Mouse (Mus musculus) left cerebral cortex, postnatal 10 days (tissue): ENCODE measurements at regions not wholly inside any gene's neighbourhood (a gene's known extent, or its start where the extent isn't known, plus 50 kb on each side); places are given as distances from the start of the nearest gene placed in this dataset.

Source experiments
- DNase-seq, 2 experiments: peaks; one replicate each; pipeline ENCODE4 v3.0.0; 2021 to 2022; ENCODE audit warnings: low spot score in 2 of 2, mixed read lengths in 1 of 2; ENCODE audit errors: extremely low spot score in 1 of 2
- intact Hi-C: fragments of 180-260 bp; cut with DNase I; formaldehyde crosslinking; loops from one replicate; pipeline ENCODE4 v1.15.1; 2025

DNA sequence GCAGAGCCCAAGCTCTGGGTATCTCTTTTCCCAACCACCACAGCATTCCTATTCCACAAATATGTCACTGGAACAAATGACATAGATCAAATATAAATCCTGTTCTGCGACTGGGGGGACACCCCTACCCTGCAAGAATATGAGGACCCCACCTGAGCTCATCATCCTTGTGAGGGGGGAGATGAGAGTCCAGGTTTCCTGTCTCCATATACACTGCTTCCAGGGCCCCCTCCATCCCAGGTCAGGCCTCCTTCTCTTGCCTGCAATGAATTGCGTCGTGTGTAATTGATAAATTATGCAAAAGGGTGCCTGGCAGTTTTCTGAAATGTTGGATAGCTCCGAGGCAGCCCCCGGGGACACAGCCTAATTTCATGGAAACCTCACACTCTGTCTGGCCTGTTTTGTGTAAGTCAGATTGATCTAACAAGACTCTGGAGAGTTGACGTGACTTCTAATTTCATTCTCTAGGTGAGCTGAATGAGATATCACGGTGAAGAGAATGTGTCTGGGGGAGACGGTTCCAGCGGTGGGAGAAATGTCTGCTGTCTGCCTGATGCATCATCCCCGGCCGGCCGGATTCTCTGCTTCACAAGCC, 110.3 kb upstream of the Tle3 start:
- no peak for DNase-seq
- intact Hi-C loops, result no loop called here

- DNase-seq, result no peak
- intact Hi-C loops, result no loop called here
These were observed 108.8 kb upstream of the Tle3 start for GRCm38 (mm10) chr9:61263335-61263734.

DNA sequence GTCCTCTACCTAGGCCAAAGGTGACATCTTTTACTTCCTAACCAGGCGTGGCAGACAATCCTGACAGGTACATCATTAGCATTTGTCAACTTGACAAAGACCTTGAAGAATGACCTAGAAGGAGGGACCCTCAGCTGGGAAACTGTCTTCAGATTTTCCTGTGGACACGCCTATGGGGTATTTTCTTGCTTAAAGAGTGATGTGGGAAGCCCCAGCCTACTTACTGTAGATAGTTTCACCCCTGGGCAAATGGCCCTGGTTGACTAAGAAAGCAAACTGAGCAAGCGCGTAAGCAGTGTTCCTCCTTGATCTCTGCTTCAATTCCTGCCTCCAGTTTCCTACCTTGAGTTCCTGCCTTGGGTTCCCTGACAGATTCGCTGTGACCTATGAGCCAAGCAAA, 106.7 kb upstream of the Tle3 start:
- DNase-seq, result no peak
- intact Hi-C loops, result no loop called here

DNA sequence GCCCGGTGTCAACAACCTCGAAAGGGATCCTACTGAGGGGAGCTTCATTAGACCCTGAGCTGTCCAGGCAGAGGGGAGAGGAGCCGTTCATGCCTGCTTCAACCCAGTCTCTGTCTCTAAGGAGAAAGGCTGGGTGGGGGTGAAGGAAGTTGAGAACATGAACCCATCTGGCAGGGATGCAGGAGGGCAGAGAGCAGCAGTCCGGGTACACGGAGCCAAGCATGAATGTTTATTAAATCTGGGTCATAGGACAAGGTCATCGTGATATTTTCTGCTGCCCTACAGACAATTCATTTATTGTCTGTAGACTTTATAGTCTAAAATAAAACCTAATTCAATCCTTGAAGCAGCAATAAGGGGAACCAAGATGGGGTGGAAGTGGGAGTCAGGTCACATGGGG, 105.2 kb upstream of the Tle3 start:
- DNase-seq, result no peak
- intact Hi-C loops, result no loop called here

DNA sequence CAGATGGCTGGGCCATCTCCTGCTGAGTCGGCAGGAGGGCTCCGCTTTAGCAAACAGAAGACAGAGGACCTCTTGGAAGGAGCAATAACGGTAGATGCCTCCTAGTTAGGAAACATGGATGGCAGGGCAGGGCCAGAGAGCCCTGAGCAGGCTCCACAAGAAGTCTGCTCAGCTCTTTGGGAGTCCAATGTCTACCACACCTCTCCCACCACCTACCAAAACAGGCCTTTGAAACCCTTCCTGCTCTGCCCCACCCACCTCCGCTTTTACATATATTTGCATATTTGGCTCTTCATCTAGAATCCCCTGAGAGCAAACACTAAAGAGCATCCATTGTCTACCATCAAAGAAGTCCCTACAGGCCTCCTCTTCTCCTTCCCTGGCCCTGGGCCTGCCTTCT, 104.6 kb upstream of the Tle3 start:
- intact Hi-C loops, result no loop called here
- DNase-seq, result no peak

DNA sequence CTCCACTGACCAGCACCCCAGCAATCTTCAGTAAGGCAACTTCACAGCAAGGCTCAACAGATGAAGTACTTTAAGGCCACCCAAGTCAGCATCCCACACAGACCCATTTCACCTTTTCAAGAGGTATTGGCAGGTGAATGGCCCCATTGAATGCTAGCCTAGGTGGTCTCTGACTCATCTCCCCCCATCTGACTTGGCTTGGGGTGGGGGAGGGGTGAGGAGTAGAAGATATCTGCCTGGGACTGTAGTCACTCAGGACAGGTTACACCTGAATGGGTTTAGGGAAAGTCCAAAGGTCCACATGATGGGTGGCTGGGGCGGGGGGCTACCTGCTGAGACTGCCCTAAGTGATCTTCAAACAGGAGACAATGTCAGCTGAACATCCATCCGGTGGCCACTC, 104.0 kb upstream of the Tle3 start:
- no peak for DNase-seq
- intact Hi-C loops, result no loop called here

DNA sequence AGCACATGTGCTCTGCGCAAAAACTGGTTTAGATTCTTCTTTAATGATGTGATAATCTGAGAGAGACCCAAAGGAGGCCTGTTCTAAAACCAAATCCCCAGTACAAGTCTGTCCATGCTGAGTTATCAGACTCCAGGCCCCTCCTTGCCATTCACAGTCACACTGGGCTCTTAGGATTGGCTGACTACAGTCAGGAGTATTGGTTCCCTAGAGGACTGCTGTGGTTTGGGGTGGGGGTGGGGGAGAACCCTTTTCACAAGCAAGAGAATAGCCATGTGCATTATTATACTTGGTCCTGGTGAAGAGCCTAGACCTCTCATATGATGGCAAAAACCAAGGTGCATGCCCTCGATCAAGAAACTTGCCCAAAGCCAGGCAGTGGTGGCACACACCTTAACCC, 103.5 kb upstream of the Tle3 start:
- intact Hi-C loops, result no loop called here
- DNase-seq, result no peak

- DNase-seq, result no peak
- intact Hi-C loops, result no loop called here
These were observed 102.9 kb upstream of the Tle3 start for GRCm38 (mm10) chr9:61269151-61269870.

- DNase-seq, result no peak
- intact Hi-C loops, result no loop called here
These were observed 100.9 kb upstream of the Tle3 start for GRCm38 (mm10) chr9:61271243-61271642.

GRCm38 (mm10) chr9:61271769-61272352, 100.3 kb upstream of the Tle3 start:
- intact Hi-C loops, result no loop called here
- DNase-seq, result no peak

GRCm38 (mm10) chr9:61274020-61274419, 98.1 kb upstream of the Tle3 start:
- DNase-seq, result no peak
- intact Hi-C loops, result no loop called here

DNA sequence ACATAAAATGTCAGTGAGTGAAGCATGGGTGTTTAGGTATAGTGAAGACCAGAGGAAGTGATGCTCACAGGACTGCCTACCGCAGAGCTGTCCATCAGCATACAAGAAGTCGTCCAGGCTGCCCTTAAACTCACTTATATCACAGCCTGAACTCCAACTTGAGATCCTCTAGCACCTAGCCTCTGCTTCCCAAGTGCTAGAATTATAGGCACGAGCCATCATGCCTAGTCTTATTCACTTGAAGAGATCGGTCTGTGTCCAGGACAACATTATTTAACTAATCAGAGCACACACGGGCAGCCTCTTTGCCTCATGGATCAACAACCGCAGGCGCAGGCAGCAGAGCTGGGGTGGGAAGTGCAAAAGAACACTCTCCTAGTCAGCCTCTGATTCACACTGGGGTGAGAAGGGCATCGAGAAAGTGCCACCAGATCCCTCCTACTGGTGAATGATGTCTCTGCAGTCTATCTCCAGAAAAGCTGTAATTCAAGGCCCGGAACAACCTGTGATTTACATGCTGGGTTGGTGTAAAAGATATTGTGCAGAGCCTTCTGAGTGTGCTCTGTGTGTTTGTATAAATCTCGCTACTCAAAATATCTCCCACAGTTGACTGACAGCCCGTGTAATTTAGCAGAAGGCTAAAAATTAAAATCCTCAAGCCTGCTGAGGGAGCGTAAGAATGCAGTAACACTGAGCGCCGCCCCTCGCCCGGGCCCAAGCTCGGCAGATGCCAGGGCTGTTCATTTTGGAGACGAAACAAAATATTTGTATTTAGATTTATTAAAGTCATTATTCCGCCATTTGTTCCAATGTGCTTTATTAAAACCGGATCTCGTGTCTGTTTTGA, 94.6 kb upstream of the Tle3 start:
- intact Hi-C loops, result loop anchor here (2.0 kb wide), 1 partner anchor 93 kb away; no protein-coding TSS in a partner anchor
- DNase-seq, result peak in 1 of 2 experiments; percentile 69

DNA sequence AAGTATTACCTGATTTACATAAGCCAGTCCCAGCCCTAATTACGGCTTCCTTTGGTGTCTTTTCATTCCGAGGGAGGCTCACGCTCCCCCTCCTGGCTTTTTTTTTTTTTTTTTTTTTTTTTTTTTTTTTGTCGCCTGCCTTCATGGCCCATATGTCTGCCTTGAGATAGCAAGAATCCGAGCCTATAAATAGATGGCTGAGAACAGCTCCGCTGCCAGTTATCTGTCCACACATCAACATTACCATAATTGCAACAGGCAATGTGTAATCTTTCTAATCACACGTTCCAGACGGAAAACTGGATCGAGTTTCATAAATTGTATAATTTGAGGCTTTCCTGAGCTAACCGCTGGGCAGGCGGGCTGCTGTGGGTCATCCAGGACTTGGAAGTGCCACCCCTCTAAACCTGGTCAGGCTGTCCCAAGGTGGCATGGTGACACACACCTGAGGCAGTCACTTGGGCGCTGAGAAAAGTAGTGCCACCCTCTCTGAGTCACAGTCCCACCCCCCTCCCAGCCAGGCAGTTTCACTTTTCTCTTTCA, 93.9 kb upstream of the Tle3 start:
- peak in 1 of 2 experiments; percentile 69 for DNase-seq
- intact Hi-C loops, result no loop called here

DNA sequence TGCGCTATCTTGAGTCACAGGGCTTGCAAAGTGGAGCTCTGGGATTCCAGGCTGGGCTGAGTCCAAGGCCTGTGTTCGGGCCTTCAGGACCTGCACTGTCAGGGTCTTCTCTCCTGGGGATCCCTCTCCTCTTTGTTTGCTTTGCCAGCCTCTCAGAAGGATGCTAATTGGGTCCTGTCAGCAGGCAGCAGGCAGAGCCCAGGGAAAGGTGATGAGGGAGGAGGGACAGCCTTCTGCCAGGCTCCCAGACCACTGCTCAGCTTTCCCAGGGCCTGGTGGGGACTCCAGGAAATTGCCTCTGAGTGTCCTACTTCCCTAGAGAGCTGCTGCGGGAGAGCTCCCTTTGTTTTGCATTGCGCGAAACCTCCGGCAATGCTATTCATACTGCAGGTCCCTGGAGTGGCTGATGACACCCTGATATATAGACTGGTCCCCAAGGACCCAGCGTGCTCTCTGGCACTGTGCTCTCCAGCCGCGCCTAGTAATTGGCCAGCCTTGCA, 93.1 kb upstream of the Tle3 start:
- no peak for DNase-seq
- intact Hi-C loops, result no loop called here

DNA sequence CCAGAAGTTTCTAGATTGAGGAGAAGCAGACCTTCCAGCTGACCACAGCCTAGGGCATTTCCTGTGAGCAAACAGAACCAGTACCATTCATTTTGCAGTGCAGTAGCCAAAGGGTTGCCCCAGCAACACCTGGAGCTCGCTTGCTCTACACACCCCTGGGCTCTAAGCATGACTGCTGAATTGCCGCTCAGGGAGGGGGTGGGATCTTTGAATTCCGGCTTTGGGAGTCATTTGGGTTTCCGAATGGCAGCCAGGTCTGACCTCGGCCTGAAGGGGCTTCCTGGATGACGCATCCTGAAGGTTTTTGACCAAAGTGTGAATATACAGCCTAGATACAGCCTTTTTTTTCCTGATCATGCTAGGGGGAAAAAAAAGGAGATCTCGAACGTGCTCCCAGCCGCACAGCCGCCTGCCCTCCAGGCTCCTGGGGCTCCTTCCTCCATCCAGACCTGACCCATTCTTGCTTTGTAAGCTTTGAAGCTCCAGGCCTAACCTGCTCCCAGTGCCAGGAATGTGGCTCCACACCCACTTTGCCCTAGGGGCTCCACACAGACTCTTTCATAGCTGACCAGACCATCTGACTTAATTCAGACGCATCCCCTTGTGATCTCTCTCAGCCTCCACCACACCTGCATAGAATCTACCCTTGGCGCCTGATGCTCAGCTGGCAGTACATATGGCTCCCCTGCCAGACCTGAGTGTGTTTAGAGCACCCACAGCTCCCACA, 91.1 kb upstream of the Tle3 start:
- intact Hi-C loops, result no loop called here
- no peak for DNase-seq

GRCm38 (mm10) chr9:61283311-61283710, 88.9 kb upstream of the Tle3 start:
- no peak for DNase-seq
- intact Hi-C loops, result no loop called here

DNA sequence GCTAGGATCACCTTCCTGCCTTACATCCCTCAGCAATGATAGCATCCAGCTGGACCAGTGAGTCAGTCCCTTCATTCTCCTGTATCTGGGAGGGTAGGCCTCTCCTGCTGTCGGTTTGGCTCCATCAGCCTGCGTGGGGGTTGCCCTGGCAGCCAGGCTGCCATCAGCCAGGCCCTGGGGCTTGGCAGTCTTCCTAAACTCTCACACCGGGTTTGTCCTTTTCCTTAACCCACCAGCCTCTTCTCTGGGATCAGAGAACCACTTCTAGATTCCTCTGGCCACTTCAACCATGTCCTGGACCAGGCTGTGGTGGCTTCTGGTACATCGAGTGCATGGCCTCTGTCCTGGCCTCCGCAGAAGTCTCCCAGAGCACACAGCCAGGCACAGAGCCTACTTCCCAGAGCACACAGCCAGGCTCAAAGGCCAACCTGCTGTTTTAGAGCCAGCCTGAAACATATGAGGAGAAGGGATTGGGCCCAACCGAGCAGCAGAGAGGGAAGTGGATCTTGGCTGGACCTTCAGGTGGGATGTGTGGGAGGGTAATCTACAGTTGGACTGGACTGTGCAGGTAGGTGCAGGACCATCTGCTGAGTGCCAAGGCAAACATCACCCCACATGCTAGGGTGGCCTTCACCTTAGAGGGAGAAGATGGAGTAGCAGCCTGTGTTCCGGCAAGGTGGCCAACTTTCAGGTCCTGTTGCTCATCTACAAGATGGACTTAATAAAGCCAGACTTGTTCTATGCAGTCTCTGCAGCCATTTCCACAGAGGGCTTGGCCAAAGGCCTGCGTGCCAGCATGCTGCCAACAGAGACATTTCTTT, 87.8 kb upstream of the Tle3 start:
- intact Hi-C loops, result no loop called here
- no peak for DNase-seq

- no peak for DNase-seq
- intact Hi-C loops, result no loop called here
These were observed 85.6 kb upstream of the Tle3 start for GRCm38 (mm10) chr9:61286561-61286960.
